Mouse (Mus musculus) G1E (cell line): ENCODE measurements at regions not wholly inside any gene's neighbourhood (a gene's known extent, or its start where the extent isn't known, plus 50 kb on each side); places are given as distances from the start of the nearest gene placed in this dataset.
A peak's percentile ranks its signal among the peaks of the same experiment; 100 is the strongest.

Experiments
- ATAC-seq: 2 replicates; pipeline ENCODE4 v1.8.0; 2016; ENCODE audit warnings: mild to moderate bottlenecking; ENCODE audit not compliant: insufficient number of reproducible peaks, poor library complexity, low FRiP score, severe bottlenecking; ENCODE audit errors: extremely low read depth
- DNase-seq: peaks from one replicate; pipeline ENCODE4 v3.0.0; 2012; ENCODE audit warnings: low spot score
- H3K27me3 ChIP-seq: 2 replicates; pipeline ENCODE4 v1.6.1; 2012; ENCODE audit warnings: mild to moderate bottlenecking, low read length, inconsistent platforms; ENCODE audit not compliant: insufficient read depth
- H3K36me3 ChIP-seq: replicated peaks from 2 replicates; pipeline ENCODE3; 2012; ENCODE audit warnings: mild to moderate bottlenecking, inconsistent platforms
- H3K4me1 ChIP-seq: 2 replicates; pipeline ENCODE4 v1.6.1; 2012; ENCODE audit warnings: low read depth, low read length, inconsistent platforms, mixed read lengths; ENCODE audit not compliant: insufficient read depth
- H3K4me3 ChIP-seq: 2 replicates; pipeline ENCODE4 v1.5.1; 2012; ENCODE audit warnings: low read depth, mild to moderate bottlenecking, inconsistent platforms, low read length, moderate library complexity, mixed read lengths
- H3K9me3 ChIP-seq: replicated peaks from 2 replicates; pipeline ENCODE4 v1.6.1; 2012; ENCODE audit warnings: inconsistent platforms
- CTCF ChIP-seq: IDR thresholded peaks from 2 replicates; pipeline ENCODE4 v1.5.1; 2012; ENCODE audit warnings: low read depth, low read length, inconsistent platforms, mixed read lengths
- GATA1 ChIP-seq: IDR thresholded peaks from 2 replicates; pipeline ENCODE4 v1.6.1; 2012; ENCODE audit warnings: borderline replicate concordance, low read length, inconsistent platforms, mixed read lengths
- GATA2 ChIP-seq: IDR thresholded peaks from 2 replicates; pipeline ENCODE4 v1.6.1; 2012; ENCODE audit warnings: low read depth, low read length, inconsistent platforms, borderline replicate concordance
- POLR2AphosphoS5 ChIP-seq: IDR thresholded peaks from 2 replicates; pipeline ENCODE4 v1.6.1; 2012; ENCODE audit warnings: low read depth, low read length, inconsistent platforms; ENCODE audit not compliant: insufficient replicate concordance
- TAL1 ChIP-seq: conservative IDR thresholded peaks from 2 replicates; pipeline ENCODE4 v1.6.1; 2012; ENCODE audit warnings: low read depth, low read length, inconsistent platforms, mixed read lengths

GRCm38 (mm10) chr3:133599731-133600130, 54.8 kb upstream of the Tet2 start:
- H3K27me3 ChIP-seq: peaks cover 2% of the 10 kb centered on the region
- no peaks in the 10 kb centered on the region for H3K36me3 ChIP-seq
- H3K4me1 ChIP-seq: no peaks in the 10 kb centered on the region
- DNase-seq: no peak
- TF ChIP-seq GATA1: no peak
- no peak for TF ChIP-seq TAL1
- no peak for TF ChIP-seq POLR2AphosphoS5
- TF ChIP-seq GATA2: no peak
- TF ChIP-seq CTCF: no peak
- H3K4me3 ChIP-seq: no peak overlapping the region
- H3K9me3 ChIP-seq: no peaks in the 10 kb centered on the region
- ATAC-seq: no peak

GRCm38 (mm10) chr3:133600447-133601220, 55.7 kb upstream of the Tet2 start:
- DNase-seq: no peak
- TF ChIP-seq POLR2AphosphoS5 (no peak), CTCF (no peak), TAL1 (no peak), GATA1 (no peak), GATA2 (no peak)
- Histone ChIP-seq H3K36me3 (no peaks in the 10 kb centered on the region), H3K9me3 (no peaks in the 10 kb centered on the region), H3K4me1 (peaks cover 3% of the 10 kb centered on the region), H3K27me3 (peaks cover 2% of the 10 kb centered on the region), H3K4me3 (no peak overlapping the region)
- ATAC-seq: no peak

GRCm38 (mm10) chr3:133605460-133605859, 60.5 kb upstream of the Tet2 start:
- Histone ChIP-seq H3K4me3 (no peak overlapping the region), H3K36me3 (no peaks in the 10 kb centered on the region), H3K27me3 (peaks cover 2% of the 10 kb centered on the region), H3K9me3 (no peaks in the 10 kb centered on the region), H3K4me1 (peaks cover 7% of the 10 kb centered on the region)
- no peak for TF ChIP-seq GATA2
- no peak for DNase-seq
- ATAC-seq: no peak

- no peaks in the 10 kb centered on the region for H3K9me3 ChIP-seq
- ATAC-seq: no peak
Observed at GRCm38 (mm10) chr3:133608845-133609261, 63.9 kb upstream of the Tet2 start.

GRCm38 (mm10) chr3:133613836-133614711, 69.1 kb upstream of the Tet2 start:
- TF ChIP-seq TAL1 (no peak), GATA1 (no peak), CTCF (no peak), POLR2AphosphoS5 (no peak), GATA2 (no peak)
- ATAC-seq (peak; percentile 86), DNase-seq (no peak)
- Histone ChIP-seq H3K4me1 (peaks cover 25% of the 10 kb centered on the region), H3K4me3 (no peak overlapping the region), H3K27me3 (no peaks in the 10 kb centered on the region), H3K36me3 (no peaks in the 10 kb centered on the region), H3K9me3 (no peaks in the 10 kb centered on the region)

More at GRCm38 (mm10) chr3:133608845-133609261, 63.9 kb upstream of the Tet2 start:
- DNase-seq: no peak
- Histone ChIP-seq H3K4me3 (no peak overlapping the region), H3K36me3 (no peaks in the 10 kb centered on the region), H3K27me3 (no peaks in the 10 kb centered on the region), H3K4me1 (peaks cover 7% of the 10 kb centered on the region)
- TF ChIP-seq POLR2AphosphoS5 (no peak), GATA2 (no peak), CTCF (no peak), GATA1 (no peak), TAL1 (no peak)

GRCm38 (mm10) chr3:133614712-133615426, 69.9 kb upstream of the Tet2 start:
- Histone ChIP-seq H3K4me3 (no peak overlapping the region), H3K36me3 (no peaks in the 10 kb centered on the region), H3K4me1 (peaks cover 31% of the 10 kb centered on the region), H3K9me3 (no peaks in the 10 kb centered on the region), H3K27me3 (no peaks in the 10 kb centered on the region)
- DNase-seq (no peak), ATAC-seq (no peak)
- no peak for TF ChIP-seq POLR2AphosphoS5
- no peak for TF ChIP-seq CTCF
- no peak for TF ChIP-seq GATA2
- TF ChIP-seq TAL1: no peak
- TF ChIP-seq GATA1: no peak
